Mouse (Mus musculus): Measurements from ENCODE around the gene Cbx2. TPM values are rescaled to one million over a fixed set of nuclear protein-coding genes. Genes with fewer than 3 reads are reported as not detected.
A peak's percentile ranks its signal among the peaks of the same experiment; 100 is the strongest.

The Cbx2 gene
- polyA plus RNA-seq, 1 experiment from 2014 or later: 24.9 TPM

- H3K4me2 ChIP-seq (replicated peaks; ENCODE audit: low read depth, low read length): no peak within 1 kb of the TSS
- no peak within 1 kb of the TSS for H3K9ac ChIP-seq (replicated peaks; ENCODE audit: low read depth, low read length)
- H3K27me3 ChIP-seq (ENCODE audit: control insufficient read depth, insufficient read depth, low read length): no peaks in the 10 kb centered on the region
- no peaks in the 10 kb centered on the region for H3K36me3 ChIP-seq (ENCODE audit: control insufficient read depth, insufficient read depth, low read length)
- H3K4me3 ChIP-seq (ENCODE audit: low read depth, low read length): no peak within 1 kb of the TSS
- no peaks in the 10 kb centered on the region for H3K9me3 ChIP-seq (ENCODE audit: control insufficient read depth, low read depth, low read length)
- H3K27ac ChIP-seq (ENCODE audit: low read length): no peak within 1 kb of the TSS
- no peaks in the 10 kb centered on the region for H3K4me1 ChIP-seq (ENCODE audit: control insufficient read depth, insufficient read depth, low read length)
- no peak for ATAC-seq (ENCODE audit: insufficient number of reproducible peaks, insufficient read depth, low FRiP score, low read depth)
- WGBS: 86% methylated on average over 10 of the region's 10 CpGs
Observed at GRCm38 (mm10) chr11:118987999-118988398, 34.8 kb upstream of the Cbx2 start, which contains the start of gene Enpp7. Gene Enpp7 (plus strand): TSS chr11:118988188.

DNA sequence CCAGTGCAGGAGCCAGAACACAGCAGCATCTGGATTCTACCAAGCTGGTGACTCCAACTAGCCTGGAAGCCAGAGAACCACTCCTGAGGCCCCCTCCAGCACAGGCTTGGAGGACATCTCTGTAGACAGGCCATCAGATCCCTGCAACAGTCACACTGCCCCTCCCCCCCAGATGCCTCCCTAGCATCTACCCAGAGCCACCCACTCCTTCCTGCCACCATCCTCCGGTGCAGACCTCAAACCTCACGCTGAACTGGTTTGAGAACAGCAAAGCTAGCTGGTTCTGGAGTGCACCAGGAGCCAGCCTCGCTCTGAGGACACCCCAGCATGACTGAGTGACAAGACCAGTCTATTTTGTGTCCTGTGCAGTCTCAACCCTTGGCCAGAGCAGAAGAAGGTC is 30.0 kb upstream of the Cbx2 start:
- Histone ChIP-seq H3K4me3 (ENCODE audit: low read depth, low read length) (no peak overlapping the region), H3K27ac (ENCODE audit: low read length) (no peak overlapping the region), H3K4me2 (replicated peaks; ENCODE audit: low read depth, low read length) (no peak overlapping the region), H3K27me3 (ENCODE audit: control insufficient read depth, insufficient read depth, low read length) (no peaks in the 10 kb centered on the region), H3K9me3 (ENCODE audit: control insufficient read depth, low read depth, low read length) (no peaks in the 10 kb centered on the region), H3K9ac (replicated peaks; ENCODE audit: low read depth, low read length) (no peak overlapping the region), H3K4me1 (ENCODE audit: control insufficient read depth, insufficient read depth, low read length) (0 out of 2 replicates have a peak, but pooled peaks cover 5% of the 10 kb centered on the region), H3K36me3 (ENCODE audit: control insufficient read depth, insufficient read depth, low read length) (no peaks in the 10 kb centered on the region)
- 54% methylated on average over 3 of the region's 3 CpGs for WGBS
- no peak for ATAC-seq (ENCODE audit: insufficient number of reproducible peaks, insufficient read depth, low FRiP score, low read depth)

DNA sequence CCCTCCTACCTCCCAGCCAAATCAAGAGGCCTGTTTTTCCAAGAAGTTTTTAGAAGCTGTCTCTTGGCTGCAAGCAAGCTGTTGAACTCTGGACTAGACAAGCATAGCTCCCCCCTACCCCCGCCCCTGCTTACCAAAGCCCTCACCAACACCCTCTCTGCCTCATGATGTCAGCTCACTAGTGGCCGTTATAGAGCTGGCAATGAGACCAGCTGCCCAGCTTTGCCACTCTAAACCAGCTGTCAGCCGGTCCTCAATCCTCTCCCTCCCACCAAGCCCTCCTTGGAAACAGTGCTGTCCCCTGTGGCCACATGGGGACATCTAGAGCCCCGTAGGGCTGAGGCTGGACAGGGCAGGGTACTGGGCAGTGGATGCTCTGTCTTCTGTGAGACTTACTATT is 27.3 kb upstream of the Cbx2 start:
- Histone ChIP-seq H3K36me3 (ENCODE audit: control insufficient read depth, insufficient read depth, low read length) (no peaks in the 10 kb centered on the region), H3K27ac (ENCODE audit: low read length) (no peak overlapping the region), H3K4me1 (ENCODE audit: control insufficient read depth, insufficient read depth, low read length) (0 out of 2 replicates have a peak, but pooled peaks cover 10% of the 10 kb centered on the region), H3K9ac (replicated peaks; ENCODE audit: low read depth, low read length) (no peak overlapping the region), H3K4me3 (ENCODE audit: low read depth, low read length) (no peak overlapping the region), H3K27me3 (ENCODE audit: control insufficient read depth, insufficient read depth, low read length) (0 out of 2 replicates have a peak, but pooled peaks cover 5% of the 10 kb centered on the region), H3K4me2 (replicated peaks; ENCODE audit: low read depth, low read length) (no peak overlapping the region), H3K9me3 (ENCODE audit: control insufficient read depth, low read depth, low read length) (no peaks in the 10 kb centered on the region)
- ATAC-seq (ENCODE audit: insufficient number of reproducible peaks, insufficient read depth, low FRiP score, low read depth): no peak
- 27% methylated on average over 4 of the region's 4 CpGs for WGBS

GRCm38 (mm10) chr11:118997182-118997581 is 25.6 kb upstream of the Cbx2 start:
- ATAC-seq (ENCODE audit: insufficient number of reproducible peaks, insufficient read depth, low FRiP score, low read depth): no peak

DNA sequence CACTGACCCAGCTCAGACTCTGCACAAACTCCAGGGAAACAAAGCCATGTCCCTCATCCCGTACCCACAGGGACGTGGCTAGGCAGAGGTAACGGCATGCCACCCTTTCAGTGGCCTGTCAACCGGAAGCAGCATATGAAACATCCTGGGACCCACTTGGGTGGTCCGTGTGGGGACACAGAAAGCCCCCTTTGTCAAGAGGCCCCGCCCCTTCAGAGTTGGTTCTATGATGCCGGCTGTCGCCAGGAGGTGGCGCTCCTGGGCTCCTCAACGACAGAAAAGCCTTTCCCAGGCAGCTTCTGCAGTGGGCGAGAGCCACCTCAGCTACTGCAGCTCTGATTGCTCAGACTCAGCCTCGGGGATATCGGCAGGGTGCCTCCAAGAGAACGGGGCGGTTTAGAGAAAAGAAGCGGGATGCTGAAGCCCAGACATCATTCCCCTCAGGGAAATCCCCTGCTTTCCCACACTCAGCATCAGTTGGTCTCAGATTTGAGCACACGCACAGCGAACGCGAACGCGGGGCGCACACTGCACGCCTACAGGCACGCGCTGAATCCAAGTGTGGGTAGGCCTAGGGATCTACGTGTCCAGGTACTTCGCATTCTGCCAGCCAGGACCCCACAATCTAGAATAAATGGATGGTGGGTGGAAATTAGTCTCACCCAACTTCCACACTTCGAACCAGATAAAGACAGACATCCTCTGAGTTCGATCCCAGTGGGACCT is 24.1 kb upstream of the Cbx2 start:
- H3K27me3 ChIP-seq (ENCODE audit: control insufficient read depth, insufficient read depth, low read length): 0 out of 2 replicates have a peak, but pooled peaks cover 5% of the 10 kb centered on the region
- H3K27ac ChIP-seq (ENCODE audit: low read length): no peak overlapping the region
- H3K4me3 ChIP-seq (ENCODE audit: low read depth, low read length): no peak overlapping the region
- peak overlapping the region; percentile 31 for H3K4me2 ChIP-seq (replicated peaks; ENCODE audit: low read depth, low read length)
- no peak overlapping the region for H3K9ac ChIP-seq (replicated peaks; ENCODE audit: low read depth, low read length)
- H3K4me1 ChIP-seq (ENCODE audit: control insufficient read depth, insufficient read depth, low read length): 0 out of 2 replicates have a peak, but pooled peaks cover 10% of the 10 kb centered on the region
- H3K9me3 ChIP-seq (ENCODE audit: control insufficient read depth, low read depth, low read length): no peaks in the 10 kb centered on the region
- ATAC-seq (ENCODE audit: insufficient number of reproducible peaks, insufficient read depth, low FRiP score, low read depth): peak; percentile 70; the same call in 1 of the 2 replicates
- 8% methylated on average over 30 of the region's 30 CpGs for WGBS
- no peaks in the 10 kb centered on the region for H3K36me3 ChIP-seq (ENCODE audit: control insufficient read depth, insufficient read depth, low read length)

More at GRCm38 (mm10) chr11:118997182-118997581, 25.6 kb upstream of the Cbx2 start:
- 0 out of 2 replicates have a peak, but pooled peaks cover 5% of the 10 kb centered on the region for H3K27me3 ChIP-seq (ENCODE audit: control insufficient read depth, insufficient read depth, low read length)
- H3K4me1 ChIP-seq (ENCODE audit: control insufficient read depth, insufficient read depth, low read length): 0 out of 2 replicates have a peak, but pooled peaks cover 10% of the 10 kb centered on the region
- no peak overlapping the region for H3K9ac ChIP-seq (replicated peaks; ENCODE audit: low read depth, low read length)
- H3K36me3 ChIP-seq (ENCODE audit: control insufficient read depth, insufficient read depth, low read length): no peaks in the 10 kb centered on the region
- no peak overlapping the region for H3K4me2 ChIP-seq (replicated peaks; ENCODE audit: low read depth, low read length)
- no peak overlapping the region for H3K4me3 ChIP-seq (ENCODE audit: low read depth, low read length)
- no peaks in the 10 kb centered on the region for H3K9me3 ChIP-seq (ENCODE audit: control insufficient read depth, low read depth, low read length)
- no peak overlapping the region for H3K27ac ChIP-seq (ENCODE audit: low read length)
- WGBS: 62% methylated on average over 3 of the region's 3 CpGs

GRCm38 (mm10) chr11:118999361-118999804 is 23.4 kb upstream of the Cbx2 start:
- WGBS: 9% methylated on average over 24 of the region's 26 CpGs
- no peak for ATAC-seq (ENCODE audit: insufficient number of reproducible peaks, insufficient read depth, low FRiP score, low read depth)
- Histone ChIP-seq H3K27me3 (ENCODE audit: control insufficient read depth, insufficient read depth, low read length) (0 out of 2 replicates have a peak, but pooled peaks cover 5% of the 10 kb centered on the region), H3K4me1 (ENCODE audit: control insufficient read depth, insufficient read depth, low read length) (0 out of 2 replicates have a peak, but pooled peaks cover 10% of the 10 kb centered on the region), H3K36me3 (ENCODE audit: control insufficient read depth, insufficient read depth, low read length) (no peaks in the 10 kb centered on the region), H3K9me3 (ENCODE audit: control insufficient read depth, low read depth, low read length) (no peaks in the 10 kb centered on the region), H3K4me3 (ENCODE audit: low read depth, low read length) (no peak overlapping the region), H3K27ac (ENCODE audit: low read length) (no peak overlapping the region), H3K4me2 (replicated peaks; ENCODE audit: low read depth, low read length) (no peak overlapping the region), H3K9ac (replicated peaks; ENCODE audit: low read depth, low read length) (no peak overlapping the region)

DNA sequence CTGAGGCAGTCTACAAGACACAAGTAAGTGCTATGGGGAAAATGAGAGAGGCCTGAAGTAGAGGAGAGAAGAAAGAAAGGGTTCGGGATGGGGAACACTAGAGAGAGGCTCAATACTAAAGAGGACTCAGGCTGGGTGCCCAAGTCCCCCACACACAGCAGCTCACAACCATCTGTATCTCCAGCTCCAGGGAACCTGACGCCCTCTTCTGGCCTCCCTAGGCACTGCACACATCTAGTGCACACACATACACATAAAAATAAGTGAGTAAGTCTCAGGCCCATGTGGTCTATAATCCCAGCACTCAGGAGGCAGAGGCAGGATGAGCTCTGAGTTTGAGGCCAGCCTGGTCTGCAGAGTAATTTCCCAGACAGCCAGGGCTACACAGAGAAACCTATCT is 21.9 kb upstream of the Cbx2 start:
- H3K9ac ChIP-seq (replicated peaks; ENCODE audit: low read depth, low read length): no peak overlapping the region
- H3K4me2 ChIP-seq (replicated peaks; ENCODE audit: low read depth, low read length): no peak overlapping the region
- no peak for ATAC-seq (ENCODE audit: insufficient number of reproducible peaks, insufficient read depth, low FRiP score, low read depth)
- no peaks in the 10 kb centered on the region for H3K9me3 ChIP-seq (ENCODE audit: control insufficient read depth, low read depth, low read length)
- 63% methylated on average over 2 of the region's 2 CpGs for WGBS
- no peak overlapping the region for H3K27ac ChIP-seq (ENCODE audit: low read length)
- no peak overlapping the region for H3K4me3 ChIP-seq (ENCODE audit: low read depth, low read length)
- H3K27me3 ChIP-seq (ENCODE audit: control insufficient read depth, insufficient read depth, low read length): 0 out of 2 replicates have a peak, but pooled peaks cover 5% of the 10 kb centered on the region
- no peaks in the 10 kb centered on the region for H3K36me3 ChIP-seq (ENCODE audit: control insufficient read depth, insufficient read depth, low read length)
- H3K4me1 ChIP-seq (ENCODE audit: control insufficient read depth, insufficient read depth, low read length): 0 out of 2 replicates have a peak, but pooled peaks cover 5% of the 10 kb centered on the region

- H3K9ac ChIP-seq (replicated peaks; ENCODE audit: low read depth, low read length): no peak overlapping the region
- 0 out of 2 replicates have a peak, but pooled peaks cover 5% of the 10 kb centered on the region for H3K27me3 ChIP-seq (ENCODE audit: control insufficient read depth, insufficient read depth, low read length)
- no peaks in the 10 kb centered on the region for H3K36me3 ChIP-seq (ENCODE audit: control insufficient read depth, insufficient read depth, low read length)
- 63% methylated on average over 4 of the region's 4 CpGs for WGBS
- ATAC-seq (ENCODE audit: insufficient number of reproducible peaks, insufficient read depth, low FRiP score, low read depth): no peak
- H3K4me3 ChIP-seq (ENCODE audit: low read depth, low read length): no peak overlapping the region
- no peak overlapping the region for H3K4me2 ChIP-seq (replicated peaks; ENCODE audit: low read depth, low read length)
- no peaks in the 10 kb centered on the region for H3K9me3 ChIP-seq (ENCODE audit: control insufficient read depth, low read depth, low read length)
- H3K27ac ChIP-seq (ENCODE audit: low read length): no peak overlapping the region
- H3K4me1 ChIP-seq (ENCODE audit: control insufficient read depth, insufficient read depth, low read length): 0 out of 2 replicates have a peak, but pooled peaks cover 5% of the 10 kb centered on the region
Observed at GRCm38 (mm10) chr11:119001493-119002128, 21.2 kb upstream of the Cbx2 start.

Data from stomach, embryonic 14.5 days (tissue).